Mouse (Mus musculus): ENCODE measurements around the gene Slc1a3.

GRCm38 (mm10) chr15:8623879-8624278 is 86.7 kb downstream of the Slc1a3 start:
- TF ChIP-seq CTCF (IDR thresholded peaks at IDR 0.05; ENCODE audit: borderline replicate concordance, extremely low read depth, insufficient read depth, insufficient read length), result peak; percentile 64; the same call in 1 of the 2 replicates
- TF ChIP-seq POLR2A (IDR thresholded peaks at IDR 0.05; ENCODE audit: borderline replicate concordance, extremely low read depth, insufficient read depth, insufficient read length, poor library complexity, severe bottlenecking), result no peak

Measured in brain, embryonic 14.5 days (tissue).